Mouse (Mus musculus): ENCODE results near the gene H2-T24. TPM values are rescaled to one million over a fixed set of nuclear protein-coding genes. Genes with fewer than 3 reads are reported as not detected.
A peak's percentile ranks its signal among the peaks of the same experiment; 100 is the strongest.
"Not testable (repeated sequence)": the region's sequence is repeated elsewhere in the genome, so short reads cannot be mapped to it uniquely, and the experiment has no call there.

Gene H2-T24
- polyA plus RNA-seq, 1 experiment from 2014 or later = 3.9 TPM

DNA sequence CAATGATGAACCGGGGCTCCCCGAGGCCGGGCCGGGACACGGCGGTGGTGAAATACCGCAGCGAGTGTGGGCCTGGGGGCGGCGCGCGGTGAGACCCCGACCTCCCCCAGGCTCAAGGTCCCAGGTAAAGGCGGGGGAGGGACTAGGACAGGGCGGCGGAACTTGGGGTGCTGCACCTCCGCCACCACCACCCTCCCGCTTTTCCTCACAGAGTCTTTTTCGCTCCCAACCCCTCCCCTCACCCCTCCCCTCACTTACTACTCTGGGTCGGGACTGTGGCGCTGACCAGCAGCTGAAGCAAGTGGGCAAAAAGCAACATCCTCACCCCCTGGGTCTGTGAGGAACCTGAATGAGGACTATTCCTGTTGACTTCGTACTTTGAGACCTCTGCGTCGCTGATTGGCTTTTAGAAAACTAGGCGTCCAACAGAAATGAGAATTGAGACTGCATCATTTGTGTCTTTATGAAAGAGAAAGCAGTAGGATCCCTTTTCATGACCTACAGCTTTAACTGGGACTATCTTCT is 12.1 kb upstream of the H2-T24 start, which contains the start of gene H2-T23:
H2-T23 (minus strand) TSS at position 505 of the 525 bp plus-strand sequence.
- not testable (repeated sequence) for ATAC-seq (ENCODE audit: insufficient number of reproducible peaks, insufficient read depth, low FRiP score, low TSS enrichment, low read depth); H3K27me3 ChIP-seq; H3K36me3 ChIP-seq; H3K27ac ChIP-seq; H3K4me1 ChIP-seq; H3K9me3 ChIP-seq
- WGBS = 1% methylated on average over 25 of the region's 25 CpGs
- H3K9ac ChIP-seq = peak within 1 kb of the TSS; percentile 76
- H3K4me3 ChIP-seq = peak within 1 kb of the TSS; percentile 56
- peak within 1 kb of the TSS; percentile 90 for H3K4me2 ChIP-seq

DNA sequence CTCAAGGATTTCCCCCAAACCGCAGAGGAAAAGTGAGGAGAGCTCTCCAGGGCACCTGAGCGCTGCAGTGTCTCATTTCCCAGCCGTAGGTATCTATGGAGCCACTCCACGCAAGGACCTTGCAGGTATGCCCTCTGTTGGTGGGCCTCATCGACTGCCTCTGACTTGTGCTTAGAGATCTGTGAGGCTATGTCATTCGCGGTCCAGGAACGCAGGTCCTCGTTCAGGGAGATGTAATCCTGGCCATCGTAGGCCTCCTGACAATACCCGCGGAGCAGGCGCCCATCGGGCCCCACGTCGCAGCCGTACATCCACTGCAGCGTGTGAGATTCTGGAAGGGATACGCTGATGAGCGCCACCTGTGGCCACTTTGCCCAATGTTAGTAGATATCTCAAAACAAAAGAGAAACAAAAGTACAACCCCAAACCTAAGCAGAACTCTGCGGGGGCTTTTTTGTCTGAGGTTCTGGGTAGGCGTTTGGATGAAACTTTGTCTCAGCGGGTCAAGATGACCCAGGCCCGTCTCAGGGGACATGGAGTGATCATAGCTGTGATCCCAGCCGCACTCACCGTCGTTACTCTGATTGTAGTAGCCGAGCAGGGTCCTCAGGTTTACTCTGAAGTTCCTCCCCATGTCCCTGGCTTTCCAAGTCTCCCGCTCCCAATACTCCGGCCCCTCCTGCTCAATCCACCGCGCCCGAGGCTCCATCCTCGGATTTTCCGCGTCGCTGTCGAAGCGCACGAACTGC is 11.4 kb upstream of the H2-T24 start:
- H3K9me3 ChIP-seq, H3K36me3 ChIP-seq, H3K27ac ChIP-seq, H3K4me1 ChIP-seq, H3K27me3 ChIP-seq: not testable (repeated sequence)
- ATAC-seq (ENCODE audit: insufficient number of reproducible peaks, insufficient read depth, low FRiP score, low TSS enrichment, low read depth) = peak; percentile 40
- H3K4me2 ChIP-seq = peak overlapping the region; percentile 90
- H3K4me3 ChIP-seq = peak overlapping the region; percentile 56
- H3K9ac ChIP-seq = peak overlapping the region; percentile 76
- WGBS = 1% methylated on average over 40 of the region's 40 CpGs

DNA sequence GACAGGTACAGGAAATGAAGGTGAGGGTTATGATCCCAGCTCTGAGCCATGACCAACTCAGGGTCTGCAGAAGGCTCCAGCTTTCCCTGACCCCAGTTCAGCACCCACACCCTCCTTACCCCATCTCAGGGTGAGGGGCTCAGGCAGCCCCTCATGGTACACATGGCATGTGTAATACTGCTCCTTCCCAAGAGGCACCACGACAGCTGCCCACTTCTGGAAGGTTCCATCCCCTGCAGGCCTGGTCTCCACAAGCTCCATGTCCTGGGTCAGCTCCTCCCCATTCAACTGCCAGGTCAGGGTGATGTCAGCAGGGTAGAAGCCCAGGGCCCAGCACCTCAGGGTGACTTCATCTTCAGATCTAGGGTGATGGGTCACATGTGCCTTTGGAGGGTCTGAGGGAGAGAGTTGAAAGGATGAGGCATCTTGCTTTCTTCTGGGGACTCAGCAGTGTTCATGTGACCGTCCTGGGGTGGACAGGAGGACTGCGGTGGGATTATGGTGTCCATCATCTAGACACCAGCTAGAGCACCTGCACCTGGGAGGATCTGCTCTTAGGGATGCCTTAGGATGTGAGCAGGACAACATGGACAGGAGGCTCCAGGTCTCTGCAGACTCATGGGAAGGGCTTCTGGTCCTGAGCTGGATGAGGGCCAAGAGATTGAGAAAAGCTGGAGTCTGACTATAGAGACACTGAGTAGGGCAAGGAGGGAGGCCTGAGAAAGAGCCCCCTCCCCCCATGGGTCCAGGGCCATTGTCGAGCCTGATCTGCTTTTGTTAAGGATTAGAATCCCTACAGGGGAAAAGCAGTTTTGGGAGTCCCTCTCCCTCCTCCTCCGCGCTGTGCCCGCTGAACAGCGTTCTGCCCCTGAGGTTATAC is 10.6 kb upstream of the H2-T24 start:
- H3K9ac ChIP-seq = peak overlapping the region; percentile 76
- WGBS = 36% methylated on average over 8 of the region's 8 CpGs
- not testable (repeated sequence) for H3K36me3 ChIP-seq; H3K27ac ChIP-seq; ATAC-seq (ENCODE audit: insufficient number of reproducible peaks, insufficient read depth, low FRiP score, low TSS enrichment, low read depth); H3K4me1 ChIP-seq; H3K9me3 ChIP-seq; H3K27me3 ChIP-seq
- peak overlapping the region; percentile 56 for H3K4me3 ChIP-seq
- peak overlapping the region; percentile 90 for H3K4me2 ChIP-seq

- not testable (repeated sequence) for H3K4me3 ChIP-seq; H3K4me2 ChIP-seq; ATAC-seq (ENCODE audit: insufficient number of reproducible peaks, insufficient read depth, low FRiP score, low TSS enrichment, low read depth); H3K4me1 ChIP-seq; H3K36me3 ChIP-seq; H3K27me3 ChIP-seq; H3K27ac ChIP-seq; H3K9ac ChIP-seq; H3K9me3 ChIP-seq
- 77% methylated on average over 4 of the region's 4 CpGs for WGBS
Measured at GRCm38 (mm10) chr17:36030046-36030702, 9.8 kb upstream of the H2-T24 start.

DNA sequence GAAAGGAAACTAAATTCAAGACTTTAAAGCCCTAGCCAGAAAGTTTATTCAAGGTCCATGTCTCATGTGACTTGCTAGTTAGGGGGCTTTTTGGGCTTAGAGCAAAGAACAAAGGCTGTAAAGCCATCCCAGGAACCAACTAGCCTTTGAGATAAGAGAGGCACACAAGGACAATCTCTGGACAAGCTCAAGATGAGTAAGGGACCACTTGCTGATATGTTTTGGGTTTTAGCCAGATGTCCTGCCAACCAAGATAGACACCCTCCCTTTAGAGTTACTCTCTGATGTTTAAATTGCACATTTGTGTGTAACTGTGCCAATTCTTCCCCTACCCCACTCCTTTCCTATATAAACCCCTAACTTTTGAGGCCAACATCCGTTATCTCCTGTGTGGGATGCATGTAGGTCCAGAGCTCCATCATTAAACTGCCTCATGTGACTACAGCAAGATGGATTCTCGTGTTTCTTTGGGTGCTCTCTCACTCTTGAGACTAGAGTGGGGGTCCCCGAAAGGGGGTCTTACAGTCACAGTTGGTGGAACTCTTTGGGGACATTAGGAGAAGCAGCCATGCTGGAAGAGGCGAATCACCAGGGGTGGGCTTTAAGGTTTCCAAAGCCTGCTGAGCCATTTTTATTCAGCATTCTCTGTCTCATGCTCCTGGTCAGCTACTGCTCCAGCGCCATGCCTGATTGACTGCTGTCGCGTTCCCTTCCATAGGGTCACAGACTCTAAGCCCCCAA is 8.7 kb upstream of the H2-T24 start:
- Histone ChIP-seq H3K4me3 (no peak overlapping the region), H3K27ac (no peak overlapping the region), H3K9ac (no peak overlapping the region), H3K4me2 (no peak overlapping the region), H3K9me3 (no peaks in the 10 kb centered on the region), H3K36me3 (no peaks in the 10 kb centered on the region), H3K4me1 (peaks cover 6% of the 10 kb centered on the region), H3K27me3 (peaks cover 5% of the 10 kb centered on the region; the same call in 1 of the 2 replicates)
- ATAC-seq (ENCODE audit: insufficient number of reproducible peaks, insufficient read depth, low FRiP score, low TSS enrichment, low read depth) = no peak
- 87% methylated on average over 7 of the region's 7 CpGs for WGBS

- ATAC-seq (ENCODE audit: insufficient number of reproducible peaks, insufficient read depth, low FRiP score, low TSS enrichment, low read depth) = no peak
- H3K27me3 ChIP-seq = peaks cover 5% of the 10 kb centered on the region; the same call in 1 of the 2 replicates
- no peak overlapping the region for H3K27ac ChIP-seq
- peaks cover 15% of the 10 kb centered on the region for H3K4me1 ChIP-seq
- no peak overlapping the region for H3K4me2 ChIP-seq
- no peak overlapping the region for H3K4me3 ChIP-seq
- no peaks in the 10 kb centered on the region for H3K9me3 ChIP-seq
- no peaks in the 10 kb centered on the region for H3K36me3 ChIP-seq
- H3K9ac ChIP-seq = no peak overlapping the region
- WGBS = 90% methylated on average over 4 of the region's 4 CpGs
Measured at GRCm38 (mm10) chr17:36027663-36028062, 7.3 kb upstream of the H2-T24 start.

DNA sequence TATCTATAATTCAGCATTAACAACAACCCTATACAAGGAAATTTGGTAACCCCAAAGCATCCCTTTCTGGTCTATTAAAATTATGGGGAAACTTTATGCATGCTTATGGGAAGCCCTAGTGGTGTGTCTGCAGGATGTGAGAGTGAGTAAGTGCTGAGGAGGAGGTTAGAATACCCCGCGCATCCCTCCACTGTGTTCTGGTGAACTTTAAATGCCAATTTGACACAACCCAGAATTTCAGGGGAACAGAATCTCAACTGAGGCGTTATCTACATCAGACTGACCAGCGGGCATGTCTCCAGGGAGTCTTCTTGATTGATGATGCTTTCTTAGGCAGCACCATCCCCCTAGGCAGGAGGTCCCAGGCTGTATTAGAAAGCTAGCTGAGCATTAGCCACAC is 5.5 kb upstream of the H2-T24 start:
- Histone ChIP-seq H3K4me3 (no peak overlapping the region), H3K9me3 (no peaks in the 10 kb centered on the region), H3K36me3 (no peaks in the 10 kb centered on the region), H3K4me1 (0 out of 2 replicates have a peak, but pooled peaks cover 10% of the 10 kb centered on the region), H3K27me3 (no peaks in the 10 kb centered on the region), H3K9ac (no peak overlapping the region), H3K27ac (no peak overlapping the region), H3K4me2 (no peak overlapping the region)
- no peak for ATAC-seq (ENCODE audit: insufficient number of reproducible peaks, insufficient read depth, low FRiP score, low TSS enrichment, low read depth)
- WGBS = 84% methylated on average over 4 of the region's 4 CpGs

DNA sequence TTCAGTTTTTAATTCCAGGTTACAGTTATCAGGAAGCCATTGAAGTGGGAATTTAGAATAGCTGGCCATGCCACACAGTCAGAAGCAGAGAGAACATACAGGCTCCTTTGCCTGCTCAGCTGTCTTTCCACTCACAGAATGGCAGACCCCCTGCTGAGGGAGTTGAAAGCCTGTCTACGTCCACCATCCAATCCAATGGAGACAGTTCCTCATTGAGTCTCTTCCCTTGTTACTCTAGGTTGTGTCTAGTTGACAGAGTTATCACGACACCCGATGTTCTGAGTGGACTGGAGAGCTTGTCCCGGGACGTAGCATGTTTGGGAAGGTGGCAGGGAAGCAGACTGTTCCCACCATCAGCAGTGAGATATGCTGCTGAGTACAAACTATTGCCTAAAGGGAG is 4.8 kb upstream of the H2-T24 start:
- Histone ChIP-seq H3K4me2 (no peak overlapping the region), H3K36me3 (no peaks in the 10 kb centered on the region), H3K4me1 (peaks cover 14% of the 10 kb centered on the region; the same call in 1 of the 2 replicates), H3K9me3 (no peaks in the 10 kb centered on the region), H3K27ac (no peak overlapping the region), H3K27me3 (no peaks in the 10 kb centered on the region), H3K9ac (no peak overlapping the region), H3K4me3 (no peak overlapping the region)
- 76% methylated on average over 5 of the region's 5 CpGs for WGBS
- ATAC-seq (ENCODE audit: insufficient number of reproducible peaks, insufficient read depth, low FRiP score, low TSS enrichment, low read depth) = no peak

DNA sequence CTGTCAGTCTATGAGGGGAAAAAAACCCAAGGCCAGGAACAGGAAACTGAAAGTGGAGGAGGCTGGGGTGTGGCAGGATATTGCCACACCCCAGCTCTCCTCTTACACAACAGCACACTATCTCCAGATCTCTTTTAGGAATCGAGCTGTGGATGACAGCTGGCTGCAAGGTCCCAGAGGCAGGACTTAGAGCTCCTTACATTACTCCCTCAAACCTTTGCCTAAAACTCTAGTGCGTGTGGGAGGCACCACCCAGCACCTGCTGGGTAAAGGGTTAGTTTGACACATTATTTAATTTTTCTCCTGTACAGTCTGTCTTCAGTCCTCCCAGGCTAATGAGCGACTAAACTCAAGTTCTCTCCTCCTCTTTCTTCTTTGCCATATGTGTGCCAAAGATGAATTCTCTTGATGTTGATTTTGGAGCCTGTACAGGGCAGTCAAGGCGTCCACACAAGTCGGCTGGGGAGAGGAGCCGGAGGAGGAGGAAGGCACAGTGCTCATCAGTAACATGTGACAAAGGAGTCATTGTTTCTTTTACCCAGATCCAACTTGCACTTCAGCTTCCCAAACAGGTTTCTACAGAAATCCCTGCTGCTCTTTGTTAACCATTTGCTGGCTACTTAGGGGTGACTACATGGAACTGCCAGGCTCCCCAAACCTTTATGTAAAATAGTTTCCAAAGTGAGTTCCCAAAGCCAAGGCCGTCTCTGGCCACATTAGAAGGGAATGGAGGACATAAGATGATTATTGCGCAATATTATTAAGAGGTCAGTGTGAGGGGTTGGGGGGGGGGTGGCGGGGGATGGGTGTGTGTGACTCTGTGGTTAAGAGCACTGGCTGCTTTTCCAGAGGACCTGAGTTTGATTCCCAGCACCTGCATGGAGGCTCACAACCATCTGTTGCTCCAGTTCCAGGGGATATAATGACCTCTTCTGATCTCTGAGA is 3.6 kb upstream of the H2-T24 start:
- Histone ChIP-seq H3K4me3 (no peak overlapping the region), H3K4me2 (0 out of 2 replicates have a peak overlapping the region, but pooled peaks have one; percentile 11), H3K4me1 (peaks cover 14% of the 10 kb centered on the region; the same call in 1 of the 2 replicates), H3K9ac (0 out of 2 replicates have a peak overlapping the region, but pooled peaks have one; percentile 27), H3K9me3 (no peaks in the 10 kb centered on the region), H3K27ac (peak overlapping the region; percentile 51), H3K36me3 (no peaks in the 10 kb centered on the region), H3K27me3 (no peaks in the 10 kb centered on the region)
- 44% methylated on average over 9 of the region's 9 CpGs for WGBS
- ATAC-seq (ENCODE audit: insufficient number of reproducible peaks, insufficient read depth, low FRiP score, low TSS enrichment, low read depth) = no peak

GRCm38 (mm10) chr17:36022922-36023321 is 2.6 kb upstream of the H2-T24 start:
- Histone ChIP-seq H3K4me1 (peaks cover 14% of the 10 kb centered on the region; the same call in 1 of the 2 replicates), H3K9me3 (no peaks in the 10 kb centered on the region), H3K4me3 (no peak overlapping the region), H3K4me2 (no peak overlapping the region), H3K27me3 (no peaks in the 10 kb centered on the region), H3K9ac (no peak overlapping the region), H3K27ac (no peak overlapping the region), H3K36me3 (no peaks in the 10 kb centered on the region)
- no peak for ATAC-seq (ENCODE audit: insufficient number of reproducible peaks, insufficient read depth, low FRiP score, low TSS enrichment, low read depth)
- WGBS = 88% methylated on average over 6 of the region's 6 CpGs
